Mouse (Mus musculus) cerebellum, adult 2 months (tissue): ENCODE measurements around the gene Tmem94.

ENCODE experiments used
- CTCF ChIP-seq: fragments of 200-500 bp; IDR thresholded peaks from 2 replicates; pipeline ENCODE4 v1.5.1; 2011; ENCODE audit warnings: low read depth, mild to moderate bottlenecking, control low read depth, low read length, moderate library complexity, borderline replicate concordance; ENCODE audit not compliant: insufficient read depth
- POLR2A ChIP-seq: fragments of 200-500 bp; IDR thresholded peaks from 2 replicates; pipeline ENCODE4 v1.6.1; 2011; ENCODE audit warnings: low read length, control low read depth, borderline replicate concordance; ENCODE audit not compliant: insufficient read depth

- TF ChIP-seq CTCF (no peak), POLR2A (no peak)
Measured at GRCm38 (mm10) chr11:115716410-115717338, 48.6 kb upstream of the Tmem94 start.
